Mouse (Mus musculus) myocyte (in vitro differentiated cells): ENCODE measurements around the gene Itgb5. TPM values are rescaled to one million over a fixed set of nuclear protein-coding genes. Genes with fewer than 3 reads are reported as not detected.
A peak's percentile ranks its signal among the peaks of the same experiment; 100 is the strongest.

Source experiments
- H3K27me3 ChIP-seq: one replicate; pipeline ENCODE4 v1.6.1; 2011; ENCODE audit not compliant: control insufficient read depth, insufficient read depth, insufficient read length
- H3K36me3 ChIP-seq: one replicate; pipeline ENCODE4 v1.6.1; 2011; ENCODE audit not compliant: control insufficient read depth, insufficient read depth
- H3K4me2 ChIP-seq: one replicate; pipeline ENCODE4 v1.6.1; 2011; ENCODE audit warnings: low read depth, control low read depth
- H3K4me3 ChIP-seq: one replicate; pipeline ENCODE4 v1.5.1; 2011; ENCODE audit warnings: mild to moderate bottlenecking, control low read depth, moderate library complexity
- H3K79me2 ChIP-seq: one replicate; pipeline ENCODE4 v1.6.1; 2011; ENCODE audit not compliant: control insufficient read depth, insufficient read depth
- H3ac ChIP-seq: one replicate; pipeline ENCODE4 v1.6.1; 2011; ENCODE audit not compliant: control insufficient read depth, insufficient read length
- CEBPB ChIP-seq: IDR thresholded peaks from 2 replicates; pipeline ENCODE4 v1.6.1; 2011; ENCODE audit warnings: mild to moderate bottlenecking, moderate library complexity; ENCODE audit not compliant: poor library complexity, insufficient read depth, severe bottlenecking
- E2F4 ChIP-seq: IDR thresholded peaks from one replicate; pipeline ENCODE4 v1.6.1; 2011; ENCODE audit warnings: mild to moderate bottlenecking, control low read depth, moderate library complexity; ENCODE audit not compliant: insufficient read depth
- MAX ChIP-seq: IDR thresholded peaks from one replicate; pipeline ENCODE4 v1.6.1; 2011; ENCODE audit warnings: low read depth, mild to moderate bottlenecking, control low read depth
- MYOD1 ChIP-seq, 3 experiments: IDR thresholded peaks; one replicate each; pipeline ENCODE4 v1.6.1; 2011; ENCODE audit warnings: control low read depth in 2 of 3, low read depth in 2 of 3, mild to moderate bottlenecking in 2 of 3, moderate library complexity in 1 of 3; ENCODE audit not compliant: insufficient read length in 2 of 3, control insufficient read depth in 1 of 3
- MYOG ChIP-seq, 3 experiments: IDR thresholded peaks; one replicate each; pipeline ENCODE4 v1.6.1; 2011; ENCODE audit warnings: control low read depth in 2 of 3, low read depth in 2 of 3, mild to moderate bottlenecking in 2 of 3; ENCODE audit not compliant: insufficient read length in 2 of 3, control insufficient read depth in 1 of 3, insufficient read depth in 1 of 3
- POLR2A ChIP-seq: IDR thresholded peaks from one replicate; pipeline ENCODE4 v1.6.1; 2011; ENCODE audit warnings: low read depth, mild to moderate bottlenecking, control low read depth, moderate library complexity; ENCODE audit not compliant: insufficient read length
- POLR2AphosphoS2 ChIP-seq: IDR thresholded peaks from one replicate; pipeline ENCODE4 v1.6.1; 2011; ENCODE audit warnings: low read depth, control low read depth; ENCODE audit not compliant: insufficient read length
- REST ChIP-seq: IDR thresholded peaks from one replicate; pipeline ENCODE4 v1.6.1; 2011; ENCODE audit warnings: mild to moderate bottlenecking, control low read depth, moderate library complexity; ENCODE audit not compliant: insufficient read depth, insufficient read length
- SRF ChIP-seq: IDR thresholded peaks from one replicate; pipeline ENCODE4 v1.6.1; 2011; ENCODE audit warnings: low read depth; ENCODE audit not compliant: control insufficient read depth, insufficient read length
- TCF12 ChIP-seq: IDR thresholded peaks from one replicate; pipeline ENCODE4 v1.6.1; 2011; ENCODE audit warnings: mild to moderate bottlenecking, control low read depth; ENCODE audit not compliant: poor library complexity, insufficient read depth, severe bottlenecking
- TCF3 ChIP-seq: IDR thresholded peaks from one replicate; pipeline ENCODE4 v1.6.1; 2011; ENCODE audit warnings: low read depth, control low read depth; ENCODE audit not compliant: insufficient read length
- USF1 ChIP-seq: IDR thresholded peaks from one replicate; pipeline ENCODE4 v1.6.1; 2011; ENCODE audit warnings: low read depth, mild to moderate bottlenecking, control low read depth, moderate library complexity
- polyA plus RNA-seq: library from polyadenylated mRNA; unstranded; fragments of >200 nt; fragmentation: generic; extraction: Trizol; gene quantifications from one replicate; pipeline ENCODE4 v1.2.1, GENCODE M21; 2012; ENCODE audit warnings: missing spikeins

Itgb5 gene
- polyA plus RNA-seq, 1 experiment = 114 TPM

DNA sequence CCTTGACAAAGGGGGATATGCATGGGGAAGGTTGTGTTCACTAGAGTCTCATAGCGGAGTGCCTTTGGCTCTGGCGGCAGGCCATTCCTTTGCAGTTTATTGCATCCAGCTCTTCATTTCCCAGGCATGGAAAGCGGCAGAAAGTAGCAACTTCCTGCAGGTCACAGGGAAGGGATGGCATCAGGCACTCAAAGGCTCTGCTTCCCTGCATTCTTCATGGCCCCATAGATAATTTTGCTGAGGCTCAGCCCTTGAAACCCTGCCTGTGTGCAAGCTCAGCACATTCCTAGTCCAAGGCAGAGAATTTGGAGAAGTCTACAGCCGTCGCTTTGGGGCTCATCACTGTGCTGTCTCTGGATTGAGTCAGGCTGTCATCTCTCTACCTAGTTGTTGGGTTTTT lies 87.9 kb downstream of the Itgb5 start:
- TF ChIP-seq USF1 (no peak), E2F4 (no peak), MAX (no peak), MYOG (IDR thresholded peaks at IDR 0.05; ENCODE audit: control insufficient read depth in 1 of 3, insufficient read depth in 1 of 3, insufficient read length in 2 of 3, low read depth in 2 of 3) (no peak), TCF3 (no peak), REST (no peak), SRF (no peak), MYOD1 (IDR thresholded peaks at IDR 0.05; ENCODE audit: control insufficient read depth in 1 of 3, insufficient read length in 2 of 3, low read depth in 2 of 3) (no peak), POLR2AphosphoS2 (no peak), TCF12 (no peak), POLR2A (no peak)
- no peak overlapping the region for H3ac ChIP-seq
- H3K4me2 ChIP-seq = peak overlapping the region; percentile 75
- H3K36me3 ChIP-seq = peaks cover 4% of the 10 kb centered on the region
- no peak overlapping the region for H3K4me3 ChIP-seq
- no peaks in the 10 kb centered on the region for H3K79me2 ChIP-seq
- no peaks in the 10 kb centered on the region for H3K27me3 ChIP-seq

DNA sequence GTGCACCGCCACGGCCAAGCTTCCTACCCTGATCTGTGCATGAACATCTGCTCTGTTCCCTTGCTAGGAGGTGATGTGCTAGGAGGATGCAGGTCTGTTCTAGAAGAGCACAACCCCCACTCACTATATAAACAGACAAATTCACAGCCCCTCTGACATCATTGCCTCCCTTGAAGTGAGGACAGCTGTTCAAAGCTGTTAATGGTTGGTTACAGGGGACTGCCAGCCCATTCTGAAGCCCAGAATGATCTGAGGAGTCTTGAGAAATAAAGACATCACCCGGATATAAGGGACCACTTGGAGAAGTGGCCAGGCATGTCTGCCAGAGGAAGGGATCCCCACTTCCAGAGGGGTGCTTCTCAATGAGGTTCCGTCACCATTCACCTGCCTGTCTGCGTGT lies 88.5 kb downstream of the Itgb5 start:
- H3ac ChIP-seq = no peak overlapping the region
- TF ChIP-seq TCF12 (no peak), MAX (no peak), E2F4 (no peak), MYOD1 (IDR thresholded peaks at IDR 0.05; ENCODE audit: control insufficient read depth in 1 of 3, insufficient read length in 2 of 3, low read depth in 2 of 3) (peak in 2 of 3 experiments; percentile 81 to 82)
- no peaks in the 10 kb centered on the region for H3K27me3 ChIP-seq
- H3K79me2 ChIP-seq = no peaks in the 10 kb centered on the region
- H3K36me3 ChIP-seq = peaks cover 4% of the 10 kb centered on the region
- H3K4me2 ChIP-seq = peak overlapping the region; percentile 75
- no peak overlapping the region for H3K4me3 ChIP-seq

DNA sequence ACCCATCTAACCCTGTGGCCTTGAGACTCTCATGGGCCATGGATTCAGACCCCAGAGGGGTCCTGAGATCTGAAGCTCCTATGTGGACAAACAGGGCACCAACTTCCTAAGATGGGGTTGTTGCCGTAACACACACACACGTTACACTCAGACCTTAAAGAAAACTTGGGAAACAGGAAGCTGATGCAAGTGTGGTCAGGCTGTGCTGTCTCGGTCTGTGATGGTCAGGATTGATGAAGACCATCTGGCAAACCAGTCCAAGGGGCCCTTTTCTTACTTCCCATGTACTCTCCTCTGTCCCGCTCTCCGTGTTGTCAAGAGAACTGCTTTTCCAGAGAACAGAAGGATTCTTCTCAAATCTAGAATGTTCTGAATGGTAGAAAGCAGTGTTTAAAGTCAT lies 92.0 kb downstream of the Itgb5 start:
- Histone ChIP-seq H3K4me3 (no peak overlapping the region), H3ac (no peak overlapping the region), H3K4me2 (peak overlapping the region; percentile 21), H3K27me3 (no peaks in the 10 kb centered on the region), H3K79me2 (no peaks in the 10 kb centered on the region), H3K36me3 (peaks cover 9% of the 10 kb centered on the region)
- TF ChIP-seq POLR2AphosphoS2 = no peak
- TF ChIP-seq CEBPB = 0 out of 2 replicates have a peak, but pooled peaks have one; percentile 2

DNA sequence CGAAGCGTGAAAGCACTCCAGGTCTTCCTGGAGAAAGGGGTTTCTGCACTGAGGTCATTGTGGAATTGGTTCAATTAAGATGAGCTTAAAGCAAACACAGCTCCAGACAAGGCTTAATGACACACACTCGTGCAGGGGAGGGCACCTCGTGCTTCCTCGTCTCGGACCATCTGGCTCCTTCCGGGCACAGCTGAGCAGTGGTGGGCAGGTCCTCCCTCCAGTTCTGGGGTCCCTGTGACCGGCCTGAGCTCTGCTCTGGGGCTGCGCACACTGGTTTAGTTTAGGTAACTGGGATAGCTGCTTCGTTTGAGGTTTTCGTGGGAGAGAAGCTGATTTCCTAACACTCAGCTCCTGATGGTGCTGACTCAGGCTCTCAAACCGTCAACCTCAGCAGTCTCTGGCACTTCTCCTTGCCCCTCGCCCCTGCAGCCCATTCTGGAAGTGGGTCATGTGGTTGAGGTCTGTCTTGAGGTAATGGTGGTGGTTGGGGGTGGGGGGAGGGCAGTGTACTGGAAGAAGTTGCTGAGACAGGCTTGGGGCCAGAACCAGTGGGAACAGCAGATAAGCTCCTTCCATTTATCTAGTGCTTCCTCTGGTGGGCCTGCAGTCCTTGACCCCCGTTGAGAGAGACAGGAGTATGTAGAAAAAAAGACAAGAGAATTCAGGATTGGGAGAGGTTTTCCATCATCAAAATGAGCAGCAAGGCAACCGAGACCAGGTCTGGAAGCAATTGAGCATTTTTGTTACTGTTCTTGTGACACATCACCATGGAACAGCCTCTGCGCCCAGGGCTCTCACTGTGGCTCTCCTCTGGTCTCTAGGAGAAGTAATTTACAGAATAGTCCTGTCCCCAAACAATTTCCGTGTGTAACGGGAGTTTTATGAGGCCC lies 92.9 kb downstream of the Itgb5 start:
- no peak overlapping the region for H3ac ChIP-seq
- H3K79me2 ChIP-seq = no peaks in the 10 kb centered on the region
- peaks cover 9% of the 10 kb centered on the region for H3K36me3 ChIP-seq
- H3K4me3 ChIP-seq = no peak overlapping the region
- peak in 1 of 3 experiments; percentile 41 for TF ChIP-seq MYOG (IDR thresholded peaks at IDR 0.05; ENCODE audit: control insufficient read depth in 1 of 3, insufficient read depth in 1 of 3, insufficient read length in 2 of 3, low read depth in 2 of 3)
- TF ChIP-seq SRF = no peak
- TF ChIP-seq MYOD1 (IDR thresholded peaks at IDR 0.05; ENCODE audit: control insufficient read depth in 1 of 3, insufficient read length in 2 of 3, low read depth in 2 of 3) = peak in 1 of 3 experiments; percentile 32
- no peak for TF ChIP-seq REST
- 0 out of 2 replicates have a peak, but pooled peaks have one; percentile 35 for TF ChIP-seq CEBPB
- no peak for TF ChIP-seq TCF3
- H3K27me3 ChIP-seq = no peaks in the 10 kb centered on the region
- peak overlapping the region; percentile 60 for H3K4me2 ChIP-seq

DNA sequence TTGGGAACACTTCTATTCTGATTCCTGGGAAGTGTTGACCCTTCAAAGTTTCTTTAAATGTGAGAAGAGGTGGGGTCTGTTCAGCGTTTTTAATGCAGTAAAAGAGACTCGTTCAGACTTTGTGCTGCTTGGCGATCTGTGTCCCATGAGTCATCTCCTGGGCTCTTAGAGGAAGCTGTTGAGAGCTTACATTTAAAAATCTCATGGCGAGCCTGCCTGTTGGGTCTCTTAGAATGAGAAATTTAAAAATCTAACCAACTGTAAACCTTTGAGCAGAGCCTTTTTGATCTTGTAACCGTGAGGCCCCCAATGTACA lies 93.5 kb downstream of the Itgb5 start:
- peak overlapping the region; percentile 60 for H3K4me2 ChIP-seq
- no peaks in the 10 kb centered on the region for H3K27me3 ChIP-seq
- TF ChIP-seq MYOD1 (IDR thresholded peaks at IDR 0.05; ENCODE audit: control insufficient read depth in 1 of 3, insufficient read length in 2 of 3, low read depth in 2 of 3) (no peak), REST (no peak), USF1 (no peak), POLR2A (no peak), SRF (no peak), MYOG (IDR thresholded peaks at IDR 0.05; ENCODE audit: control insufficient read depth in 1 of 3, insufficient read depth in 1 of 3, insufficient read length in 2 of 3, low read depth in 2 of 3) (no peak), CEBPB (no peak), TCF12 (no peak), E2F4 (no peak), POLR2AphosphoS2 (no peak), TCF3 (no peak), MAX (no peak)
- no peak overlapping the region for H3ac ChIP-seq
- H3K4me3 ChIP-seq = no peak overlapping the region
- no peaks in the 10 kb centered on the region for H3K79me2 ChIP-seq
- peaks cover 9% of the 10 kb centered on the region for H3K36me3 ChIP-seq
